Mouse (Mus musculus) central nervous system, embryonic 18 days (tissue): ENCODE measurements around the gene Sfswap. TPM values are rescaled to one million over a fixed set of nuclear protein-coding genes. Genes with fewer than 3 reads are reported as not detected.

ENCODE experiments used
- polyA plus RNA-seq: library from polyadenylated mRNA; depleted of rRNA; stranded (reverse); fragments of >200 nt; gene quantifications from 2 replicates; pipeline ENCODE4 v1.2.3, GENCODE M21; 2012; rRNA removed

Sfswap gene
- polyA plus RNA-seq = 252 and 266 TPM in 2 replicates

GRCm38 (mm10) chr5:129500722-129501634 is at the start of gene Sfswap:
Sfswap (plus strand) TSS chr5:129501221.

GRCm38 (mm10) chr5:129583761-129584582 is 83.0 kb downstream of the Sfswap start, which contains the start of gene Mmp17:
Mmp17 (plus strand) TSS chr5:129584169.

Other genes starting within 250 kb of the Sfswap start
- gene Mmp17, start 82.9 kb downstream of the Sfswap start, polyA plus RNA-seq = 26.0 and 32.3 TPM in 2 replicates
- 6.6 and 6.9 TPM in 2 replicates for gene Zfp11, start 168.9 kb downstream of the Sfswap start, polyA plus RNA-seq
- not detected in 2 replicates for gene Sept14, start 207.3 kb downstream of the Sfswap start, polyA plus RNA-seq
- 129 and 133 TPM in 2 replicates for gene Mrps17, start 214.3 kb downstream of the Sfswap start, polyA plus RNA-seq
- 75.2 and 76.2 TPM in 2 replicates for gene Nipsnap2, start 223.8 kb downstream of the Sfswap start, polyA plus RNA-seq